Mouse (Mus musculus): ENCODE results near the gene Ifna4. TPM values are rescaled to one million over a fixed set of nuclear protein-coding genes. Genes with fewer than 3 reads are reported as not detected.

Ifna4 gene
- polyA plus RNA-seq, 2 experiments, result not detected

GRCm38 (mm10) chr4:88838828-88839227 lies 2.8 kb upstream of the Ifna4 start:
- DNase-seq (ENCODE audit: low read depth in 3 of 3, low spot score in 3 of 3), result no peak
- H3K36me3 ChIP-seq (replicated peaks; ENCODE audit: control insufficient read depth, insufficient read depth, low read depth), result no peaks in the 10 kb centered on the region

GRCm38 (mm10) chr4:88840058-88840457 lies 1.6 kb upstream of the Ifna4 start:
- WGBS (ENCODE audit: insufficient replicate concordance), result 43% methylated on average over 3 of the region's 3 CpGs

More at GRCm38 (mm10) chr4:88838828-88839227, 2.8 kb upstream of the Ifna4 start:
- Histone ChIP-seq H3K27ac (no peak overlapping the region), H3K27me3 (ENCODE audit: control insufficient read depth, insufficient read depth, low read length) (no peaks in the 10 kb centered on the region), H3K9me3 (ENCODE audit: control insufficient read depth, low read length) (no peaks in the 10 kb centered on the region), H3K4me3 (ENCODE audit: insufficient read depth in 1 of 2, low read depth in 2 of 2, low read length in 2 of 2) (no peak overlapping the region), H3K4me2 (ENCODE audit: low read depth) (no peak overlapping the region), H3K4me1 (replicated peaks; ENCODE audit: control insufficient read depth in 2 of 2, insufficient read depth in 2 of 2, low read length in 1 of 2) (no peaks in the 10 kb centered on the region), H3K9ac (replicated peaks) (no peak overlapping the region)
- TF ChIP-seq EP300 (IDR thresholded peaks at IDR 0.05; ENCODE audit: low read depth), result no peak
- peak; percentile 41; the same call in 1 of the 2 replicates for TF ChIP-seq CTCF (IDR thresholded peaks at IDR 0.05; ENCODE audit: low read depth)
- ATAC-seq (ENCODE audit: insufficient read depth), result no peak
- WGBS (ENCODE audit: insufficient replicate concordance), result 27% methylated on average over 3 of the region's 3 CpGs

GRCm38 (mm10) chr4:88845334-88845733 lies 3.7 kb downstream of the Ifna4 start:
- ATAC-seq (ENCODE audit: insufficient read depth), result no peak
- no peak; the same call in 1 of the 2 replicates for TF ChIP-seq CTCF (IDR thresholded peaks at IDR 0.05; ENCODE audit: low read depth)
- no peak for TF ChIP-seq EP300 (IDR thresholded peaks at IDR 0.05; ENCODE audit: low read depth)
- 27% methylated on average over 2 of the region's 2 CpGs for WGBS (ENCODE audit: insufficient replicate concordance)

More at GRCm38 (mm10) chr4:88840058-88840457, 1.6 kb upstream of the Ifna4 start:
- Histone ChIP-seq H3K9me3 (ENCODE audit: control insufficient read depth, low read length) (no peaks in the 10 kb centered on the region), H3K9ac (replicated peaks) (no peak overlapping the region), H3K27me3 (ENCODE audit: control insufficient read depth, insufficient read depth, low read length) (no peaks in the 10 kb centered on the region), H3K36me3 (replicated peaks; ENCODE audit: control insufficient read depth, insufficient read depth, low read depth) (no peaks in the 10 kb centered on the region), H3K27ac (no peak overlapping the region), H3K4me1 (replicated peaks; ENCODE audit: control insufficient read depth in 2 of 2, insufficient read depth in 2 of 2, low read length in 1 of 2) (no peaks in the 10 kb centered on the region), H3K4me2 (ENCODE audit: low read depth) (no peak overlapping the region), H3K4me3 (ENCODE audit: insufficient read depth in 1 of 2, low read depth in 2 of 2, low read length in 2 of 2) (no peak overlapping the region)
- ATAC-seq (ENCODE audit: insufficient read depth) (no peak), DNase-seq (ENCODE audit: low read depth in 3 of 3, low spot score in 3 of 3) (no peak)
- no peak for TF ChIP-seq EP300 (IDR thresholded peaks at IDR 0.05; ENCODE audit: low read depth)
- no peak for TF ChIP-seq CTCF (IDR thresholded peaks at IDR 0.05; ENCODE audit: low read depth)

GRCm38 (mm10) chr4:88849698-88850097 lies 8.0 kb downstream of the Ifna4 start, which contains the start of gene Ifna1:
Gene Ifna1 (plus strand): TSS chr4:88850087.
- Histone ChIP-seq H3K9ac (replicated peaks) (no peak within 1 kb of the TSS), H3K27me3 (ENCODE audit: control insufficient read depth, insufficient read depth, low read length) (no peaks in the 10 kb centered on the region), H3K4me2 (ENCODE audit: low read depth) (no peak within 1 kb of the TSS), H3K4me1 (replicated peaks; ENCODE audit: control insufficient read depth in 2 of 2, insufficient read depth in 2 of 2, low read length in 1 of 2) (no peaks in the 10 kb centered on the region), H3K27ac (no peak within 1 kb of the TSS), H3K4me3 (ENCODE audit: insufficient read depth in 1 of 2, low read depth in 2 of 2, low read length in 2 of 2) (no peak within 1 kb of the TSS), H3K9me3 (ENCODE audit: control insufficient read depth, low read length) (no peaks in the 10 kb centered on the region), H3K36me3 (replicated peaks; ENCODE audit: control insufficient read depth, insufficient read depth, low read depth) (no peaks in the 10 kb centered on the region)
- DNase-seq (ENCODE audit: low read depth in 3 of 3, low spot score in 3 of 3), result no peak
- TF ChIP-seq CTCF (IDR thresholded peaks at IDR 0.05; ENCODE audit: low read depth) (no peak), EP300 (IDR thresholded peaks at IDR 0.05; ENCODE audit: low read depth) (no peak)
- 18% methylated on average over 1 of the region's 1 CpGs for WGBS (ENCODE audit: insufficient replicate concordance)
- no peak for ATAC-seq (ENCODE audit: insufficient read depth)

More at GRCm38 (mm10) chr4:88845334-88845733, 3.7 kb downstream of the Ifna4 start:
- H3K27ac ChIP-seq, result no peak overlapping the region
- H3K9me3 ChIP-seq (ENCODE audit: control insufficient read depth, low read length), result no peaks in the 10 kb centered on the region
- DNase-seq (ENCODE audit: low read depth in 3 of 3, low spot score in 3 of 3), result no peak
- no peaks in the 10 kb centered on the region for H3K27me3 ChIP-seq (ENCODE audit: control insufficient read depth, insufficient read depth, low read length)
- H3K4me1 ChIP-seq (replicated peaks; ENCODE audit: control insufficient read depth in 2 of 2, insufficient read depth in 2 of 2, low read length in 1 of 2), result no peaks in the 10 kb centered on the region
- no peak overlapping the region for H3K9ac ChIP-seq (replicated peaks)
- H3K36me3 ChIP-seq (replicated peaks; ENCODE audit: control insufficient read depth, insufficient read depth, low read depth), result no peaks in the 10 kb centered on the region
- no peak overlapping the region for H3K4me2 ChIP-seq (ENCODE audit: low read depth)
- no peak overlapping the region for H3K4me3 ChIP-seq (ENCODE audit: insufficient read depth in 1 of 2, low read depth in 2 of 2, low read length in 2 of 2)

GRCm38 (mm10) chr4:88851026-88851763 lies 9.5 kb downstream of the Ifna4 start:
- H3K4me2 ChIP-seq (ENCODE audit: low read depth), result no peak overlapping the region
- H3K4me1 ChIP-seq (replicated peaks; ENCODE audit: control insufficient read depth in 2 of 2, insufficient read depth in 2 of 2, low read length in 1 of 2), result no peaks in the 10 kb centered on the region
- TF ChIP-seq EP300 (IDR thresholded peaks at IDR 0.05; ENCODE audit: low read depth) (no peak), CTCF (IDR thresholded peaks at IDR 0.05; ENCODE audit: low read depth) (no peak)
- no peak overlapping the region for H3K9ac ChIP-seq (replicated peaks)
- H3K27ac ChIP-seq, result no peak overlapping the region
- H3K36me3 ChIP-seq (replicated peaks; ENCODE audit: control insufficient read depth, insufficient read depth, low read depth), result no peaks in the 10 kb centered on the region
- no peaks in the 10 kb centered on the region for H3K9me3 ChIP-seq (ENCODE audit: control insufficient read depth, low read length)
- no peaks in the 10 kb centered on the region for H3K27me3 ChIP-seq (ENCODE audit: control insufficient read depth, insufficient read depth, low read length)
- no peak overlapping the region for H3K4me3 ChIP-seq (ENCODE audit: insufficient read depth in 1 of 2, low read depth in 2 of 2, low read length in 2 of 2)
- no peak for DNase-seq (ENCODE audit: low read depth in 3 of 3, low spot score in 3 of 3)
- 57% methylated on average over 4 of the region's 4 CpGs for WGBS (ENCODE audit: insufficient replicate concordance)
- no peak for ATAC-seq (ENCODE audit: insufficient read depth)

All from liver, embryonic 14.5 days (tissue).